Mouse (Mus musculus) heart, postnatal 0 days (tissue): ENCODE data around the gene Eea1.

ENCODE experiments used
- CTCF ChIP-seq: IDR thresholded peaks from 2 replicates; pipeline ENCODE4 v1.5.1; 2016; ENCODE audit warnings: antibody characterized with exemption, control low read depth, low read depth
- EP300 ChIP-seq: IDR thresholded peaks from 2 replicates; pipeline ENCODE4 v1.6.1; 2016; ENCODE audit warnings: antibody characterized with exemption, low read depth

DNA sequence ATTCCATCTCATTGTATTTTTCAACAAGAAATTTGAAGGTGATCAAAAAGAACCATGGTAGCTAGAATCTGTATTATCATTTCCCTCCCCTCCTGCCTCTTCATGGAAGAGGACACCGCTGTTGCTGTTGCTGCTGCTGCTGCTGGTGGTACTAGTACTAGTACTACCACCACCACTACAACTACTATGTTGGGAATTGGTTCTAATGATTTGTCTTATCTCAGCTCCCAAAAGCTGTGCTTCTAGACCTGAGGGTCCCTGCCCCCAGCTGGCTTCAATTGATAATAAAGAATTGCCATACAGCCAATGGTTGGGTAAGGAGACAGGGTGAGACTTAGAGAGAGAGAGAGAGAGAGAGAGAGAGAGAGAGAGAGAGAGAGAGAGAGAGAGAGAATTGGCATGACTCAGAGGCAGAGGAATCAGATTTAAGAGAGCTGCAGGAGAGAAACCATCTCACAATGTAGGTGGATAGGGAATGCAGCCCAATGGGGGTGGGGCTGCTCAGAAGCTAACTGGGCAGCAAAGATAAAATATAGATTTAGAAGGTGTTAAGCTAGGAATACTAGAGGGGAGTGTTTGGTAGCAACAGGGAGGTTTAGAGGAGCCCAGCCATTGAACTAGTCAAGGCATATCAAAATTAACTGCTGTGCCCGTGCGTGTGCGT lies 31.1 kb upstream of the Eea1 start:
- TF ChIP-seq EP300 = no peak
- no peak for TF ChIP-seq CTCF
